Mouse (Mus musculus) layer of hippocampus, postnatal 36 days (tissue): ENCODE measurements around the gene Ifnar2. TPM values are rescaled to one million over a fixed set of nuclear protein-coding genes. Genes with fewer than 3 reads are reported as not detected.
"Not testable (repeated sequence)": the region's sequence is repeated elsewhere in the genome, so short reads cannot be mapped to it uniquely, and the experiment has no call there.

ENCODE experiments used
- DNase-seq, 2 experiments: peaks; one replicate each; pipeline ENCODE4 v3.0.0; 2022
- total RNA-seq, 2 experiments: library from RNA; stranded (reverse); gene quantifications; 2 replicates each; pipeline ENCODE4 v1.2.3; 2021

The Ifnar2 gene
- total RNA-seq, 2 experiments from 2014 or later = 20.6 to 23.0 TPM

DNA sequence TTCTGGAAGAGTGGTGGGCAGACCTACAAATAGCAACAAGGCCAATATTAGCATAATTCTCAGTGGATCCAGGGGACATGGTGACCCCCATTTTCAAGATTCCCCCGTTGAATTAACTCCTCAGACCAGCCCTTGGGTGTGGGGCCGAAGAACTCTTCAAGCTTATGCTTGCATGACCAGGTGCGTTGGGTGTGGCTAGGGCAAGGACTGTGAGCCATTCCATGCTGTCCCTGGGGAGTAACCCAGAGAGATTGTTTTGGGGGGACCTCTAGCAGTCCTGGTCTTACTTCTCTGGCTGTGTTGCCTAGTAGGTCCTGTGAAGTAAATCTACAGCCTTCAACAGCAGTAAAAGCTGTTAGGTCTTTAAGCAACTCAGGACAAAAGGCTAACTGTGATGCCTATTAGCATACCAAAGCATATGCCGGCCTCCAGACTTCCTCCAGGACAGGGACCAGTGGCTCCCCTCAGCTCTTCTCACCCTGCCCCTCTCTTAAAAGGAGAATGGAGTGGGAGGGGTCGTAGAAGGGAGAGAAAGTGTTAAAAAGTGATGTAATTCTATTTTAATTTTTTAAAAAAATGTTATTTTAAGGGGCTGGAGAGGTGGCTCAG lies 60.2 kb downstream of the Ifnar2 start:
- no peak for DNase-seq

- no peak for DNase-seq
Measured at GRCm38 (mm10) chr16:91433329-91433933, 60.8 kb downstream of the Ifnar2 start.

DNA sequence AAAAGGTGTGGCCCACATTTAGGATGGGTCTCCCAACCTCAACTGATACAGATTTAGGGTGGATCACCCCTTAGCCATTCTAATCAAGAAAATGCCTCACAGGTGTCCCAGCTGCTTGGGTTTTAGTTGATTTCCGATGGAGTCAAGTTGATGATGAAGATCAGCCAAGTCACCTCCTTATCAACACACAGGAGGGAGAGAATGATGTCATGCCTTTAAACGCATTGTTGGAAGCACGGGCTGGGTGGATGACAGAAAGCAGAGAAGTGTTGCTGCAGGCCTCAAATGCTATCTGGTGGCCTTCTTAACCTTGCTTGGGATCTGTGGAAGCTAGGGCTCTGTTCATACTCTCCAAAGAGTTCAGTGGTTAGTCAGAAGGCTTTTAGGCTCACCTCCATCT lies 61.5 kb downstream of the Ifnar2 start:
- DNase-seq = no peak

GRCm38 (mm10) chr16:91438081-91438480 lies 65.5 kb downstream of the Ifnar2 start:
- no peak for DNase-seq

- not testable (repeated sequence) for DNase-seq
Measured at GRCm38 (mm10) chr16:91438599-91438998, 66.0 kb downstream of the Ifnar2 start.

- DNase-seq = no peak
Measured at GRCm38 (mm10) chr16:91441366-91441765, 68.8 kb downstream of the Ifnar2 start.

GRCm38 (mm10) chr16:91441811-91442240 lies 69.2 kb downstream of the Ifnar2 start:
- no peak for DNase-seq

DNA sequence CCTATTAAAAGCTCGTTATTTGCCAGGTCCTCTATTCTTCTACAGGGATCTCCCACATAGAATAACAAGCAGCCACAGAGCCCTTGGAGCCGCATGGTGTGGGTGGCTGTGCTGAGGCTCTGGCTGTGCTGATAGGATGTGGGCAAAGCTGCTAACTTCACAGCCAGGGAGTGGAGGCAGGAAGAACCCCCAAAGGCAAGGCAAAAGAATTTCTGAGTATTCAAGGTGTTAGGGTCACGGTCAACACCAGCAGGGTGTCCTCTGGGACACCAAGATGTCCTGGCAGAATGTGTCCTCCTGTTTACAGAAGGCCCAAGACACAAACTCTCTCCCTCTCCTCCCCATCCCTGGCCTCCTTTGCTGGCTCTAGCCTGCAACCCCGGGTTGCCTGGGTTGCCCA lies 69.9 kb downstream of the Ifnar2 start:
- no peak for DNase-seq

- no peak for DNase-seq
Measured at GRCm38 (mm10) chr16:91443211-91443611, 70.6 kb downstream of the Ifnar2 start.

- DNase-seq = no peak
Measured at GRCm38 (mm10) chr16:91444847-91445246, 72.3 kb downstream of the Ifnar2 start.

- no peak for DNase-seq
Measured at GRCm38 (mm10) chr16:91445566-91445965, 73.0 kb downstream of the Ifnar2 start.

DNA sequence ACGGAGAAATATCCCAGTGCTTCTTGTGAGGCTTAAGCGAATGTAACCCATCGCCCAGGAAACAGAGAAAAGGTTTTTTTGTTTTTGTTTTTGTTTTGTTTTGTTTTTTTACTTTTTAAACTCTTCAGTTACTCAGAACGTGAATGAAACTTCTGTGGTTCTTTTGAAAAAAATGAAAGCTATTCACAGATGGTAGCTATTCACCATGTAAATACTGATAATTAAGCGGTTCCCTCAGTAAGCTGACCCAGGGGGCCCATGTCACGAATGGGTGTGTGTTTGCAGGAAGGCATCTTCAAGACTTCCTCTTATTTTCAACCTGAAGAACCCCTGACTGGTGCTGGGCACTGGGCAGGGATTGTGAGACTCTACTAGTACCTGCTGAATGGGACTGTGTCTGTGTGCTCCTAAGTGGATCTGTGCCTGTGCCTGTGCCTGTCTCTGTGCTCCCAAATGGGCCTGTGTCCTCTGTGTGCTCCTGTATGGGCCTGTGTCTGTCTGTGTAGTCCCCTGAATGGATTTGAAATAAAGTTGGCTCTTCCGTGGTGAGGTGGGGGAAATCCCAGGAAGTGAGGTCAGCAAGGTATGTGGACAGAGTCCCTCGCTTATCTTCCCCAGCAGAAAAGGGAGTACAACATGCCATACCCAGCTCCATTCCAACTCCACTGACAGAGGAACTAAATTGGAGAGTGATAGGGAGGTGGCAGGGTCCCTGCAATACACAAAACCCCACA lies 74.4 kb downstream of the Ifnar2 start:
- DNase-seq = no peak

DNA sequence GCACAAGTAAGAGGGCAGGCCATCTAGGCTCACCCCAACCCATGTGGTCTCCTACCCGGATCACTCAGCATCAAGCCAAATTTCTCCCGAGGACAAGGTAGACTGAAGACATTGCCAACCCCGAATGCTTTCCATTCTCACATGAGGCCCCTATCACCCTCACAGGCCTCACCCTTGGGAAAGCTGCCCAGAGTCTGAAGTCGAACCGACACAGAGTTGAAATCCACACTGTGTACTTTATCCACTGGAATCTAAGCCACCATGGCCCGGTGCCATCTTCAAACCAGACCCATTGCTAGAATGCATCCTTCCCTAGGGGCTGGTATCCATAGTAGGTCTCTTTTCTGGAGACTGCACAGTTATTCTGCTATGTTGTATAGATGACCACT lies 74.9 kb downstream of the Ifnar2 start:
- no peak for DNase-seq

DNA sequence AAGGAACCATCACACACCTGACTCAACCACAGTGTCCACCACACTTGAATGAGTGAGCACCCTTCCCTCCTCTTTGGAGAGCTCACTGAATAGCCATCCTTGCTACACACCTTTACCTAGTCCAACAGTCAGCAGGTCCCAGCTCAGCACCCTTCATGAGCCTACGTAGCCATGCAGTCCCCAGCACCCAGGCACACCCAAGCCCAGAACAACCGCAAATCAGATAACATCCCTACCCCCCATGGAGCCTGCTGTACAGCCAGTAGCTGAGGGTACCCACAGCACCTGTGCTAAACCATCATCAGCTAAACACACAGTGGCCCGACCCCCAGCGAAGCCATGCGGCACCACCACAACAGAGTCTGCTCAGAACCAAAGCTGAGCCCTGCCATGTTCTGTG lies 75.5 kb downstream of the Ifnar2 start:
- no peak for DNase-seq

- DNase-seq = no peak
Measured at GRCm38 (mm10) chr16:91448895-91449294, 76.3 kb downstream of the Ifnar2 start.

GRCm38 (mm10) chr16:91450137-91451064 lies 77.8 kb downstream of the Ifnar2 start:
- no peak for DNase-seq

- no peak for DNase-seq
Measured at GRCm38 (mm10) chr16:91451949-91452348, 79.4 kb downstream of the Ifnar2 start.

GRCm38 (mm10) chr16:91452363-91452896 lies 79.8 kb downstream of the Ifnar2 start:
- no peak for DNase-seq
